Mouse (Mus musculus): ENCODE results near the gene Sbf1. TPM values are rescaled to one million over a fixed set of nuclear protein-coding genes. Genes with fewer than 3 reads are reported as not detected.

Gene Sbf1
- polyA plus RNA-seq, 1 experiment from 2014 or later, result 27.6 TPM

GRCm38 (mm10) chr15:89307461-89307860 lies 7.7 kb downstream of the Sbf1 start:
- 92% methylated on average over 13 of the region's 13 CpGs for WGBS
- no peak overlapping the region for H3K4me2 ChIP-seq (replicated peaks; ENCODE audit: low read depth)

GRCm38 (mm10) chr15:89305966-89306365 lies 9.1 kb downstream of the Sbf1 start:
- Histone ChIP-seq H3K9me3 (ENCODE audit: control insufficient read depth, low read length) (no peaks in the 10 kb centered on the region), H3K4me3 (ENCODE audit: low read depth, low read length) (no peak overlapping the region), H3K27ac (replicated peaks) (no peak overlapping the region), H3K27me3 (ENCODE audit: control insufficient read depth, insufficient read depth, low read length) (no peaks in the 10 kb centered on the region), H3K36me3 (ENCODE audit: control insufficient read depth, insufficient read depth, low read length) (peaks cover 31% of the 10 kb centered on the region), H3K4me1 (replicated peaks; ENCODE audit: control insufficient read depth, insufficient read depth) (no peaks in the 10 kb centered on the region), H3K9ac (ENCODE audit: low read length) (no peak overlapping the region), H3K4me2 (replicated peaks; ENCODE audit: low read depth) (no peak overlapping the region)
- TF ChIP-seq EP300 (optimal IDR thresholded peaks at IDR 0.05) (no peak), CTCF (IDR thresholded peaks at IDR 0.05; ENCODE audit: low read depth) (no peak)
- no peak for ATAC-seq (ENCODE audit: low FRiP score, low TSS enrichment)
- no peak for DNase-seq (ENCODE audit: low spot score)
- 72% methylated on average over 1 of the region's 1 CpGs for WGBS

More at GRCm38 (mm10) chr15:89307461-89307860, 7.7 kb downstream of the Sbf1 start:
- ATAC-seq (ENCODE audit: low FRiP score, low TSS enrichment) (no peak), DNase-seq (ENCODE audit: low spot score) (no peak)
- Histone ChIP-seq H3K4me3 (ENCODE audit: low read depth, low read length) (no peak overlapping the region), H3K9me3 (ENCODE audit: control insufficient read depth, low read length) (no peaks in the 10 kb centered on the region), H3K36me3 (ENCODE audit: control insufficient read depth, insufficient read depth, low read length) (peaks cover 22% of the 10 kb centered on the region), H3K4me1 (replicated peaks; ENCODE audit: control insufficient read depth, insufficient read depth) (no peaks in the 10 kb centered on the region), H3K27ac (replicated peaks) (no peak overlapping the region), H3K27me3 (ENCODE audit: control insufficient read depth, insufficient read depth, low read length) (no peaks in the 10 kb centered on the region), H3K9ac (ENCODE audit: low read length) (no peak overlapping the region)
- TF ChIP-seq CTCF (IDR thresholded peaks at IDR 0.05; ENCODE audit: low read depth) (no peak), EP300 (optimal IDR thresholded peaks at IDR 0.05) (no peak)

GRCm38 (mm10) chr15:89300600-89300999 lies 14.5 kb downstream of the Sbf1 start:
- Histone ChIP-seq H3K9me3 (ENCODE audit: control insufficient read depth, low read length) (no peaks in the 10 kb centered on the region), H3K9ac (ENCODE audit: low read length) (no peak overlapping the region), H3K27me3 (ENCODE audit: control insufficient read depth, insufficient read depth, low read length) (no peaks in the 10 kb centered on the region), H3K4me2 (replicated peaks; ENCODE audit: low read depth) (no peak overlapping the region), H3K27ac (replicated peaks) (no peak overlapping the region), H3K4me3 (ENCODE audit: low read depth, low read length) (no peak overlapping the region), H3K36me3 (ENCODE audit: control insufficient read depth, insufficient read depth, low read length) (peaks cover 39% of the 10 kb centered on the region), H3K4me1 (replicated peaks; ENCODE audit: control insufficient read depth, insufficient read depth) (no peaks in the 10 kb centered on the region; the same call in 1 of the 2 replicates)
- WGBS, result 96% methylated on average over 8 of the region's 8 CpGs
- no peak for ATAC-seq (ENCODE audit: low FRiP score, low TSS enrichment)
- TF ChIP-seq EP300 (optimal IDR thresholded peaks at IDR 0.05) (no peak), CTCF (IDR thresholded peaks at IDR 0.05; ENCODE audit: low read depth) (no peak)
- no peak for DNase-seq (ENCODE audit: low spot score)

GRCm38 (mm10) chr15:89300180-89300579 lies 14.9 kb downstream of the Sbf1 start:
- Histone ChIP-seq H3K27ac (replicated peaks) (no peak overlapping the region), H3K36me3 (ENCODE audit: control insufficient read depth, insufficient read depth, low read length) (peaks cover 39% of the 10 kb centered on the region), H3K9ac (ENCODE audit: low read length) (no peak overlapping the region), H3K4me1 (replicated peaks; ENCODE audit: control insufficient read depth, insufficient read depth) (no peaks in the 10 kb centered on the region; the same call in 1 of the 2 replicates), H3K9me3 (ENCODE audit: control insufficient read depth, low read length) (no peaks in the 10 kb centered on the region), H3K4me2 (replicated peaks; ENCODE audit: low read depth) (no peak overlapping the region), H3K4me3 (ENCODE audit: low read depth, low read length) (no peak overlapping the region), H3K27me3 (ENCODE audit: control insufficient read depth, insufficient read depth, low read length) (no peaks in the 10 kb centered on the region)
- ATAC-seq (ENCODE audit: low FRiP score, low TSS enrichment) (no peak), DNase-seq (ENCODE audit: low spot score) (no peak)
- TF ChIP-seq CTCF (IDR thresholded peaks at IDR 0.05; ENCODE audit: low read depth) (no peak), EP300 (optimal IDR thresholded peaks at IDR 0.05) (no peak)
- WGBS, result 90% methylated on average over 13 of the region's 13 CpGs

- H3K9me3 ChIP-seq (ENCODE audit: control insufficient read depth, low read length), result no peaks in the 10 kb centered on the region
- H3K4me2 ChIP-seq (replicated peaks; ENCODE audit: low read depth), result no peak overlapping the region
- H3K27ac ChIP-seq (replicated peaks), result no peak overlapping the region
- DNase-seq (ENCODE audit: low spot score), result no peak
- WGBS, result 97% methylated on average over 2 of the region's 2 CpGs
- no peak overlapping the region for H3K4me3 ChIP-seq (ENCODE audit: low read depth, low read length)
- TF ChIP-seq EP300 (optimal IDR thresholded peaks at IDR 0.05) (no peak), CTCF (IDR thresholded peaks at IDR 0.05; ENCODE audit: low read depth) (no peak)
- no peaks in the 10 kb centered on the region; the same call in 1 of the 2 replicates for H3K4me1 ChIP-seq (replicated peaks; ENCODE audit: control insufficient read depth, insufficient read depth)
- H3K27me3 ChIP-seq (ENCODE audit: control insufficient read depth, insufficient read depth, low read length), result no peaks in the 10 kb centered on the region
- peaks cover 49% of the 10 kb centered on the region for H3K36me3 ChIP-seq (ENCODE audit: control insufficient read depth, insufficient read depth, low read length)
- no peak for ATAC-seq (ENCODE audit: low FRiP score, low TSS enrichment)
- H3K9ac ChIP-seq (ENCODE audit: low read length), result no peak overlapping the region
These were observed 17.4 kb downstream of the Sbf1 start for GRCm38 (mm10) chr15:89297695-89298094.

DNA sequence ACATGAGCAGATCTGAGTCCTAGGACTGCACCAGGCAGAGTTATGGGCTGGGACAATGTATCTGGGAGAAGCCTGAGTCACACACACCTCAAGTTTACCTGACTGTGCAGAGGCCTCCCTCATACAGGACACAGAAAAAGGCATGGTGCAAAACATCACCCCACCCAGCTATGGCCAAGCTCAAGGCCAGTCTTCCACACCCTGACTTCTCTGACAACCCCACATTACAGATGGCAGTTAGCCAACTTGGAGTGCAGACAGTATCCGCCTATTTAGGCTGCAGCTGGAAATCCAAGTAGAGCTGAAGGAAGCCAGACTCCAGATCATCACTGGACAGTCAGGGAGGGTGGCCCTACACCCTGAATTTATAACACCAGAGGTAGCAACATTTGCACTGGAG lies 18.6 kb downstream of the Sbf1 start:
- Histone ChIP-seq H3K27me3 (ENCODE audit: control insufficient read depth, insufficient read depth, low read length) (no peaks in the 10 kb centered on the region), H3K36me3 (ENCODE audit: control insufficient read depth, insufficient read depth, low read length) (peaks cover 42% of the 10 kb centered on the region), H3K4me2 (replicated peaks; ENCODE audit: low read depth) (no peak overlapping the region), H3K27ac (replicated peaks) (peak overlapping the region; percentile 49; the same call in 1 of the 2 replicates), H3K9ac (ENCODE audit: low read length) (no peak overlapping the region), H3K9me3 (ENCODE audit: control insufficient read depth, low read length) (no peaks in the 10 kb centered on the region), H3K4me3 (ENCODE audit: low read depth, low read length) (no peak overlapping the region), H3K4me1 (replicated peaks; ENCODE audit: control insufficient read depth, insufficient read depth) (no peaks in the 10 kb centered on the region; the same call in 1 of the 2 replicates)
- ATAC-seq (ENCODE audit: low FRiP score, low TSS enrichment) (peak; percentile 83), DNase-seq (ENCODE audit: low spot score) (peak; percentile 66)
- 7% methylated on average over 1 of the region's 1 CpGs for WGBS
- no peak for TF ChIP-seq EP300 (optimal IDR thresholded peaks at IDR 0.05)
- TF ChIP-seq CTCF (IDR thresholded peaks at IDR 0.05; ENCODE audit: low read depth), result no peak
